Mouse (Mus musculus) heart, embryonic 16.5 days (tissue): Measurements from ENCODE around the gene Cxcr6. TPM values are rescaled to one million over a fixed set of nuclear protein-coding genes. Genes with fewer than 3 reads are reported as not detected.

Experiments used
- ATAC-seq: fragments of 200-750 bp; cut with Nextera tagmentation; replicated peaks from 2 replicates; pipeline ENCODE4 v1.8.0; 2017; ENCODE audit warnings: moderate number of reproducible peaks; ENCODE audit not compliant: insufficient read depth, low FRiP score; ENCODE audit errors: extremely low read depth
- H3K27ac ChIP-seq: fragments of 300-500 bp; sonication (generic); 2 replicates; pipeline ENCODE4 v1.5.1; 2014; ENCODE audit warnings: mild to moderate bottlenecking, low read length, control low read depth, moderate library complexity
- H3K27me3 ChIP-seq: fragments of 300-500 bp; sonication (generic); 2 replicates; pipeline ENCODE4 v1.6.1; 2014; ENCODE audit warnings: low read length, mixed read lengths; ENCODE audit not compliant: control insufficient read depth, insufficient read depth
- H3K36me3 ChIP-seq: fragments of 300-500 bp; sonication (generic); 2 replicates; pipeline ENCODE4 v1.6.1; 2014; ENCODE audit not compliant: control insufficient read depth, insufficient read depth
- H3K4me1 ChIP-seq: fragments of 300-500 bp; sonication (generic); 2 replicates; pipeline ENCODE4 v1.6.1; 2014; ENCODE audit warnings: low read length, mixed read lengths; ENCODE audit not compliant: control insufficient read depth, insufficient read depth
- H3K4me2 ChIP-seq: fragments of 300-500 bp; sonication (generic); 2 replicates; pipeline ENCODE4 v1.6.1; 2014; ENCODE audit warnings: low read depth, mild to moderate bottlenecking, control low read depth, low read length
- H3K4me3 ChIP-seq: fragments of 300-500 bp; sonication (generic); 2 replicates; pipeline ENCODE4 v1.5.1; 2014; ENCODE audit warnings: mild to moderate bottlenecking, control low read depth, low read length
- H3K9ac ChIP-seq: fragments of 300-500 bp; sonication (generic); 2 replicates; pipeline ENCODE4 v1.6.1; 2014; ENCODE audit warnings: low read length, control low read depth
- H3K9me3 ChIP-seq: fragments of 300-500 bp; sonication (generic); replicated peaks from 2 replicates; pipeline ENCODE4 v1.6.1; 2016; ENCODE audit warnings: low read length; ENCODE audit not compliant: control insufficient read depth
- WGBS: fragments of 180-500 bp; shearing (Covaris S2); extraction: QIAGEN DNeasy Blood & Tissue Kit; methylation state at CpG from one replicate; pipeline ENCODE4 v1.1.7; 2014; 5-methylcytosine and 5-hydroxymethylcytosine counted together
- polyA plus RNA-seq: library from polyadenylated mRNA; unstranded; fragments of >200 nt; fragmentation: Nextera tagmentation; extraction: Ambion mirVana; gene quantifications from 2 replicates; pipeline ENCODE4 v1.2.1, GENCODE M21; 2015

Cxcr6 gene
- polyA plus RNA-seq, 1 experiment from 2014 or later = 1.2 TPM

- Histone ChIP-seq H3K4me2 (no peak overlapping the region), H3K9ac (no peak overlapping the region), H3K27ac (no peak overlapping the region), H3K4me1 (peaks cover 4% of the 10 kb centered on the region; the same call in 1 of the 2 replicates), H3K27me3 (no peaks in the 10 kb centered on the region), H3K4me3 (no peak overlapping the region), H3K9me3 (no peaks in the 10 kb centered on the region), H3K36me3 (peaks cover 28% of the 10 kb centered on the region)
- no peak for ATAC-seq
- 44% methylated on average over 7 of the region's 7 CpGs for WGBS
These were observed 2.3 kb downstream of the Cxcr6 start for GRCm38 (mm10) chr9:123808583-123808982.

GRCm38 (mm10) chr9:123811831-123812230 lies 5.6 kb downstream of the Cxcr6 start:
- peaks cover 4% of the 10 kb centered on the region; the same call in 1 of the 2 replicates for H3K4me1 ChIP-seq
- no peaks in the 10 kb centered on the region for H3K27me3 ChIP-seq
- H3K36me3 ChIP-seq = peaks cover 38% of the 10 kb centered on the region
- no peak overlapping the region for H3K4me2 ChIP-seq
- H3K27ac ChIP-seq = no peak overlapping the region
- 87% methylated on average over 3 of the region's 3 CpGs for WGBS
- H3K4me3 ChIP-seq = no peak overlapping the region
- H3K9me3 ChIP-seq = no peaks in the 10 kb centered on the region
- no peak overlapping the region for H3K9ac ChIP-seq
- ATAC-seq = no peak

GRCm38 (mm10) chr9:123814326-123814725 lies 8.1 kb downstream of the Cxcr6 start:
- 64% methylated on average over 2 of the region's 2 CpGs for WGBS
- H3K4me3 ChIP-seq = no peak overlapping the region
- no peak for ATAC-seq
- no peak overlapping the region for H3K9ac ChIP-seq
- no peaks in the 10 kb centered on the region for H3K27me3 ChIP-seq
- H3K4me2 ChIP-seq = no peak overlapping the region
- H3K36me3 ChIP-seq = peaks cover 56% of the 10 kb centered on the region
- no peak overlapping the region for H3K27ac ChIP-seq
- H3K4me1 ChIP-seq = no peaks in the 10 kb centered on the region
- no peaks in the 10 kb centered on the region for H3K9me3 ChIP-seq

- no peak overlapping the region for H3K4me3 ChIP-seq
- H3K4me1 ChIP-seq = no peaks in the 10 kb centered on the region
- no peaks in the 10 kb centered on the region for H3K9me3 ChIP-seq
- no peak overlapping the region for H3K4me2 ChIP-seq
- H3K36me3 ChIP-seq = peaks cover 54% of the 10 kb centered on the region
- no peak overlapping the region for H3K9ac ChIP-seq
- no peak for ATAC-seq
- 70% methylated on average over 4 of the region's 4 CpGs for WGBS
- H3K27me3 ChIP-seq = no peaks in the 10 kb centered on the region
- no peak overlapping the region for H3K27ac ChIP-seq
These were observed 8.5 kb downstream of the Cxcr6 start for GRCm38 (mm10) chr9:123814821-123815220.

GRCm38 (mm10) chr9:123815444-123815843 lies 9.2 kb downstream of the Cxcr6 start:
- 77% methylated on average over 3 of the region's 3 CpGs for WGBS
- Histone ChIP-seq H3K36me3 (peaks cover 52% of the 10 kb centered on the region), H3K27me3 (no peaks in the 10 kb centered on the region), H3K27ac (no peak overlapping the region), H3K4me3 (no peak overlapping the region), H3K4me1 (no peaks in the 10 kb centered on the region), H3K9me3 (no peaks in the 10 kb centered on the region), H3K4me2 (no peak overlapping the region), H3K9ac (no peak overlapping the region)
- no peak for ATAC-seq

GRCm38 (mm10) chr9:123815996-123816395 lies 9.7 kb downstream of the Cxcr6 start:
- no peaks in the 10 kb centered on the region for H3K27me3 ChIP-seq
- no peaks in the 10 kb centered on the region for H3K4me1 ChIP-seq
- H3K4me2 ChIP-seq = no peak overlapping the region
- no peak overlapping the region for H3K9ac ChIP-seq
- no peak overlapping the region for H3K4me3 ChIP-seq
- 76% methylated on average over 1 of the region's 1 CpGs for WGBS
- no peaks in the 10 kb centered on the region for H3K9me3 ChIP-seq
- H3K36me3 ChIP-seq = peaks cover 52% of the 10 kb centered on the region
- ATAC-seq = no peak
- H3K27ac ChIP-seq = no peak overlapping the region

- Histone ChIP-seq H3K27me3 (no peaks in the 10 kb centered on the region), H3K36me3 (peaks cover 67% of the 10 kb centered on the region), H3K4me3 (no peak overlapping the region), H3K9ac (no peak overlapping the region), H3K4me2 (no peak overlapping the region), H3K9me3 (no peaks in the 10 kb centered on the region), H3K27ac (no peak overlapping the region), H3K4me1 (no peaks in the 10 kb centered on the region)
- WGBS = 90% methylated on average over 2 of the region's 2 CpGs
- ATAC-seq = no peak
These were observed 12.3 kb downstream of the Cxcr6 start for GRCm38 (mm10) chr9:123818601-123819000.

- Histone ChIP-seq H3K9me3 (no peaks in the 10 kb centered on the region), H3K9ac (no peak overlapping the region), H3K4me2 (no peak overlapping the region), H3K4me1 (no peaks in the 10 kb centered on the region), H3K36me3 (peaks cover 75% of the 10 kb centered on the region), H3K4me3 (no peak overlapping the region), H3K27me3 (no peaks in the 10 kb centered on the region), H3K27ac (no peak overlapping the region)
- WGBS = 84% methylated on average over 3 of the region's 3 CpGs
- ATAC-seq = no peak
These were observed 20.4 kb downstream of the Cxcr6 start for GRCm38 (mm10) chr9:123826631-123827030.

GRCm38 (mm10) chr9:123828916-123829315 lies 22.6 kb downstream of the Cxcr6 start:
- no peak overlapping the region for H3K9ac ChIP-seq
- H3K27ac ChIP-seq = no peak overlapping the region
- WGBS = 90% methylated on average over 4 of the region's 4 CpGs
- no peaks in the 10 kb centered on the region for H3K27me3 ChIP-seq
- no peaks in the 10 kb centered on the region for H3K4me1 ChIP-seq
- no peak overlapping the region for H3K4me3 ChIP-seq
- peaks cover 63% of the 10 kb centered on the region for H3K36me3 ChIP-seq
- no peak for ATAC-seq
- H3K4me2 ChIP-seq = no peak overlapping the region
- no peaks in the 10 kb centered on the region for H3K9me3 ChIP-seq

- ATAC-seq = no peak
- no peaks in the 10 kb centered on the region for H3K27me3 ChIP-seq
- H3K4me2 ChIP-seq = no peak overlapping the region
- H3K4me1 ChIP-seq = no peaks in the 10 kb centered on the region
- H3K9me3 ChIP-seq = no peaks in the 10 kb centered on the region
- H3K9ac ChIP-seq = no peak overlapping the region
- WGBS = 78% methylated on average over 3 of the region's 3 CpGs
- H3K36me3 ChIP-seq = peaks cover 68% of the 10 kb centered on the region
- no peak overlapping the region for H3K27ac ChIP-seq
- H3K4me3 ChIP-seq = no peak overlapping the region
These were observed 29.6 kb downstream of the Cxcr6 start for GRCm38 (mm10) chr9:123835851-123836250.
